Mouse (Mus musculus) lung, postnatal 36 days (tissue): ENCODE results near the gene Hoxa7.
A peak's percentile ranks its signal among the peaks of the same experiment; 100 is the strongest.

Experiments used
- DNase-seq: peaks from one replicate; pipeline ENCODE4 v3.0.0; 2022; ENCODE audit warnings: mixed read lengths

Gene Hoxa7

GRCm38 (mm10) chr6:52252775-52253376, 31.2 kb upstream of the Hoxa7 start:
- DNase-seq, result no peak

GRCm38 (mm10) chr6:52252016-52252774, 30.5 kb upstream of the Hoxa7 start:
- no peak for DNase-seq

GRCm38 (mm10) chr6:52251177-52251879, 29.7 kb upstream of the Hoxa7 start:
- DNase-seq, result no peak

- no peak for DNase-seq
Observed at GRCm38 (mm10) chr6:52249826-52250225, 28.2 kb upstream of the Hoxa7 start.

GRCm38 (mm10) chr6:52249415-52249738, 27.7 kb upstream of the Hoxa7 start:
- DNase-seq, result no peak

- no peak for DNase-seq
Observed at GRCm38 (mm10) chr6:52248638-52249414, 27.2 kb upstream of the Hoxa7 start.

GRCm38 (mm10) chr6:52247766-52248637, 26.3 kb upstream of the Hoxa7 start:
- DNase-seq, result no peak

- DNase-seq, result no peak
Observed at GRCm38 (mm10) chr6:52246916-52247315, 25.3 kb upstream of the Hoxa7 start.

- DNase-seq, result no peak
Observed at GRCm38 (mm10) chr6:52246403-52246803, 24.7 kb upstream of the Hoxa7 start.

- no peak for DNase-seq
Observed at GRCm38 (mm10) chr6:52245757-52246142, 24.1 kb upstream of the Hoxa7 start, which contains the start of gene Hoxa11. Gene Hoxa11 (minus strand): TSS chr6:52245810.

- no peak for DNase-seq
Observed at GRCm38 (mm10) chr6:52245040-52245756, 23.5 kb upstream of the Hoxa7 start.

- DNase-seq, result no peak
Observed at GRCm38 (mm10) chr6:52244471-52245039, 22.9 kb upstream of the Hoxa7 start.

GRCm38 (mm10) chr6:52243681-52244121, 22.0 kb upstream of the Hoxa7 start:
- DNase-seq, result no peak

- DNase-seq, result no peak
Observed at GRCm38 (mm10) chr6:52242801-52243332, 21.2 kb upstream of the Hoxa7 start.

- no peak for DNase-seq
Observed at GRCm38 (mm10) chr6:52241001-52241621, 19.5 kb upstream of the Hoxa7 start.

- peak; percentile 85 for DNase-seq
Observed at GRCm38 (mm10) chr6:52240389-52241000, 18.8 kb upstream of the Hoxa7 start, which contains the start of gene Hoxa10. Gene Hoxa10 (minus strand): TSS chr6:52240854.

GRCm38 (mm10) chr6:52239625-52240388, 18.2 kb upstream of the Hoxa7 start:
- DNase-seq, result no peak

- DNase-seq, result no peak
Observed at GRCm38 (mm10) chr6:52238976-52239375, 17.3 kb upstream of the Hoxa7 start.

- DNase-seq, result no peak
Observed at GRCm38 (mm10) chr6:52238155-52238545, 16.5 kb upstream of the Hoxa7 start.
